Mouse (Mus musculus): ENCODE measurements around the gene Apol6. TPM values are rescaled to one million over a fixed set of nuclear protein-coding genes. Genes with fewer than 3 reads are reported as not detected.

Gene Apol6
- polyA plus RNA-seq, 1 experiment: 0.10 TPM

DNA sequence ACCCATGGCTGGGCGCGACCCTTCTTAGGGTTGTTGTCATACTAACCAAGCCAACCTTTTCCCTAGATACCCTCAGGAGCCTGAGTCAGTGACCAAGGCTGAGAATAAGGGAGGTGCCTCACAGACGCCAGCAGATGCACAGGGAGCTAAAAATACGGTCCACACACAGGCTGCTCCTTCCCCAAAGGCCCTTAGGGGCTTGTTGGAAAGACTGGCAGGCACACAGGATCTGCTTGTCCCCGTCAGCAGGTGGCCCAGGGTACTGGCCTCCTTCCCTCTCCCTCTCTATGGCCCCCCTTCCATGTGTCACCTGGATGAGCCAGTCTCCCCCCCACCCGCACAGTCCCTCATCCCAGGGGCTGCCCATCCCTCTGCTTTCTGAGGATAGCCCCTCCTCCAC lies 16.9 kb upstream of the Apol6 start:
- Histone ChIP-seq H3K4me3 (ENCODE audit: insufficient read depth, low read length) (no peak overlapping the region), H3K27ac (ENCODE audit: insufficient read depth, low read length) (no peak overlapping the region), H3K4me1 (ENCODE audit: control insufficient read depth, insufficient read depth, low read length) (no peaks in the 10 kb centered on the region)
- TF ChIP-seq POLR2A (IDR thresholded peaks at IDR 0.05; ENCODE audit: extremely low read depth, insufficient read depth, low read length): no peak
- no peak for TF ChIP-seq CTCF (IDR thresholded peaks at IDR 0.05; ENCODE audit: extremely low read depth, insufficient read depth, low read length)

DNA sequence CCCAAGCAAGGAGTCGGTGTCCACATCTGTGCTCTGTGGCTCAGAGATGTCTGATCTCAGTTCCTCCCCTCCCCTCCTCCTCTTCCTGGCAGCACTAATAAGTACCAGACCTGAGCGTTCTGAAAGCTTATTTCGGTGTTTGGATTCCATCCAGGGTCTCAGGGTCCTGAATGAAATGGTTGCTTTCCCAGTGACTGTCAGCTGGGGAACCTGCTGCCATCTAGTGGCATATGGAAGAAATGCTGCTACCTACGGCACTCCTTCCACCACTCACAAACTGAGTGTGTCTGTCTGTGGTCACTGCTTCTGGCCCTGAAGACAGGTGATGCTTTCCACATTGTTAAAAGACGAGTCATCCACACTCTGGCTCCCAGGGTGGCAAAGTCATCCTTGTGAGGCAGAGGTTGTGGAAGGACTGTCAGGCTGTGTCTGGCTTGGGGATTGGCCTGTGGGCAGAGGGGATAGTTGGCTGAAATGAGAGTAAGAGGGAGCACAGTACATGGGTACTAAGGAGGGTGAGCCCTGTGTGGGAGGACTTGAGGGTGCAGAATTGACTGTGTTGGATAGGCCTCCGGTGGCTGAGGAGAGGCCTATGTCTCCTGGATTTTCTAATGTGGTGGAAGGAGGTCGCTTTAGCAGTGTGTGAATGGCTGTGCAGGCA lies 15.1 kb upstream of the Apol6 start:
- Histone ChIP-seq H3K4me3 (ENCODE audit: insufficient read depth, low read length) (no peak overlapping the region), H3K27ac (ENCODE audit: insufficient read depth, low read length) (no peak overlapping the region), H3K4me1 (ENCODE audit: control insufficient read depth, insufficient read depth, low read length) (no peaks in the 10 kb centered on the region)
- TF ChIP-seq POLR2A (IDR thresholded peaks at IDR 0.05; ENCODE audit: extremely low read depth, insufficient read depth, low read length): no peak
- TF ChIP-seq CTCF (IDR thresholded peaks at IDR 0.05; ENCODE audit: extremely low read depth, insufficient read depth, low read length): peak; percentile 89

DNA sequence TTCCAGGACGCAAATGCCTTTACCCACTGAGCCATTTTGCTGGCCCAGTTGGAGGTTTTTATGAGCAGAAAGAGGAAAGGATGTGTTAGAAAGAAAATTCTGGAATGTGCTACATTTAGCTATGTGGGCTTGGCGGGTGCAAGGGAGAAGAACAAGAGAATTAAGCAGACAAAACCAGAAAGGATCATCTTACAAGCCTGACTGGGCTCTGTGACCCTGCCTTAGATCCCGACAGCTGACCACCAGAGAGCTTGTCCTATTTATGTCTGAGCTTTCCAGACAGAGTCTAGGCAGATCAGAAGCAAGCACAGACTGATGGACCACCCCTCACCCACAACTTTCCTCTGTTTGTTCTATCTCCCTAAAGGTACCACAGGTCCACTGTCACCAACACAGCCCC lies 13.3 kb upstream of the Apol6 start:
- TF ChIP-seq POLR2A (IDR thresholded peaks at IDR 0.05; ENCODE audit: extremely low read depth, insufficient read depth, low read length): no peak
- no peak for TF ChIP-seq CTCF (IDR thresholded peaks at IDR 0.05; ENCODE audit: extremely low read depth, insufficient read depth, low read length)
- Histone ChIP-seq H3K27ac (ENCODE audit: insufficient read depth, low read length) (no peak overlapping the region), H3K4me3 (ENCODE audit: insufficient read depth, low read length) (no peak overlapping the region), H3K4me1 (ENCODE audit: control insufficient read depth, insufficient read depth, low read length) (no peaks in the 10 kb centered on the region)

DNA sequence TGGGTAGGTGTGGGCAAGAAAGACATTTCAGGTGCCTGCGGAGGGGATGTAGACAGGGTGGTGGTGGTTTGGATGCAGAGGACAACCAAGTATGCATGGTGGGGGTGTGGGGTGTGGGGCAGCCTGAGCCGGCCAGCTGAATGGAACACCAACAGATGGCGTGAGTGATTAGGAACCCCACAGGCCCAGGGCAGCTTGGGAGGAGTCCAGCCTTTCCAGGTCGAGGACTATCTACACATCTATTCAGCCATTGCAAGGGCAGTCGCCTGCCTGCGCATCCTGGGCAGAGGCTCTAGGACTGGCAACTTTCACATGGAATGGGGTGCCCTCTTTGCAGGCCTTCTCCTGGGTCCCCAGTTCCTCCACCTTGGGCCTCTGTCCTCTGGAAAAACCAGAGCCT lies 10.0 kb upstream of the Apol6 start:
- Histone ChIP-seq H3K27ac (ENCODE audit: insufficient read depth, low read length) (no peak overlapping the region), H3K4me1 (ENCODE audit: control insufficient read depth, insufficient read depth, low read length) (peaks cover 5% of the 10 kb centered on the region; the same call in 1 of the 2 replicates), H3K4me3 (ENCODE audit: insufficient read depth, low read length) (no peak overlapping the region)
- no peak for TF ChIP-seq POLR2A (IDR thresholded peaks at IDR 0.05; ENCODE audit: extremely low read depth, insufficient read depth, low read length)
- no peak for TF ChIP-seq CTCF (IDR thresholded peaks at IDR 0.05; ENCODE audit: extremely low read depth, insufficient read depth, low read length)

DNA sequence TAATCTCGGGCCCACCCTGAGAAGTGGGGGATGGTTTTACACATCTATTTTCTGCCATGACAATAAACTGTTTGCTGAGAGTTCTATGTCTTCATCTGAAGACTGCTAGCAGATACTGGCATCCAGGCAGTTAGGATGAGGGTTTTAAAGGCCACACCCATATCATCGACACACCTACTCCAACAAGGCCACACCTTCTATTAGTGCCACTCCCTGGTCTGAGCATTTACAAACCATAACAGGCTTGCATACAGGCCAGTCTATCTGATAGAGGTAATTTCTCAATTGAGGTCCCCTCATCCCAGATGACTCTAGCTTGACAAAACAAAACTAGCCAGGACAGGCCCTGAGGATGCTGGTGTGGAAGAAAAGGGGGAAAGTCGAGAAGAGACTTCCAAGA lies 8.9 kb upstream of the Apol6 start:
- Histone ChIP-seq H3K27ac (ENCODE audit: insufficient read depth, low read length) (no peak overlapping the region), H3K4me1 (ENCODE audit: control insufficient read depth, insufficient read depth, low read length) (peaks cover 5% of the 10 kb centered on the region; the same call in 1 of the 2 replicates), H3K4me3 (ENCODE audit: insufficient read depth, low read length) (no peak overlapping the region)
- TF ChIP-seq POLR2A (IDR thresholded peaks at IDR 0.05; ENCODE audit: extremely low read depth, insufficient read depth, low read length) (no peak), CTCF (IDR thresholded peaks at IDR 0.05; ENCODE audit: extremely low read depth, insufficient read depth, low read length) (no peak)

DNA sequence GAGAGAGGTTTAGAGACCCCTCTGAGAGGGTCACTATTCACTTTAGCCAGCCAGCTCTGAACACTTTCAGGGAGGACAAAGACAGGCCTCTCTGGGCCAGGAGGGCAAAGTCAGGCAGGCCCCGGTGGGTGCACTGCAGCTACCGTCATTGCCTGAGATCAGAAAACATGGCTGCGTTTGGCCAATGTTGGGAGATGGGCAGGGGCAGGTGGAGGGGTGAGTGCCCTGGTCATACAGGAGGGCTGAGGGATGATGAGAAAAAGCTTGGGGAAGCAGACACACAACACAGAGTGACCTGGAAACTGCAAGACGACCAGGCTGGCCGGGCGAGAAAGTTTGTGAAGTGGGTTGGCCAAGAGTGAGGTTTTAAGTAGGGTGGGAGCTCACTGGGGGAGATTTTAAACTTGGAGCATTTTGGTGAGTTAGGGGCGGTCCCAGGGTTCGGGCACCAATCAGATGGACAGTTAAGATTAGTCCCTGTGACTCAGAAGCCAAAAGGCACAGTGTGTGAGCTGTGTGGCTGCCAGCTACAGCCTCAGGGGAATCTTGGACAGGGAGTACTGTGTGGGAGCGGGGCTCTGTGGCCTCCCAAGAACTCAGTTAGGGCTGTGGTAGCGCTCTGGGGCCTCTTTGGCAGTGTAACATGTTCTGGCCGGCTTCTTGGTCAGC lies 8.1 kb upstream of the Apol6 start:
- H3K4me3 ChIP-seq (ENCODE audit: insufficient read depth, low read length): no peak overlapping the region
- TF ChIP-seq POLR2A (IDR thresholded peaks at IDR 0.05; ENCODE audit: extremely low read depth, insufficient read depth, low read length): no peak
- TF ChIP-seq CTCF (IDR thresholded peaks at IDR 0.05; ENCODE audit: extremely low read depth, insufficient read depth, low read length): no peak
- peak overlapping the region; percentile 83; the same call in 1 of the 2 replicates for H3K27ac ChIP-seq (ENCODE audit: insufficient read depth, low read length)
- H3K4me1 ChIP-seq (ENCODE audit: control insufficient read depth, insufficient read depth, low read length): peaks cover 5% of the 10 kb centered on the region; the same call in 1 of the 2 replicates

DNA sequence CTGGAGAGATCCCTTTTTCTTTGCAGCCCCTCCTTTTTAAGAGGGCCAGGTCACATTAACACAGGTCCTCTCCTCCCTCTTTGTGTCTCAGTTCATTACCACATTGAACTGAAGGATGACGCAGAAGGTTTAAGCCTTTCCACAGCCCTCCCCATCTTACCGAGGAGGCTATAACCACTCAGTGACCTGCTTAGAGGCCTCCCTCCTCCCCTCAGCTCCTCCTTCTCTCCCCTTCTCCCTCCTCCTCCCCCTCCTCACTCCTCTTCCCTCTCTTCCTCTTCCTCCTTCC lies 7.6 kb upstream of the Apol6 start:
- peak overlapping the region; percentile 83 for H3K27ac ChIP-seq (ENCODE audit: insufficient read depth, low read length)
- TF ChIP-seq CTCF (IDR thresholded peaks at IDR 0.05; ENCODE audit: extremely low read depth, insufficient read depth, low read length) (no peak), POLR2A (IDR thresholded peaks at IDR 0.05; ENCODE audit: extremely low read depth, insufficient read depth, low read length) (no peak)

DNA sequence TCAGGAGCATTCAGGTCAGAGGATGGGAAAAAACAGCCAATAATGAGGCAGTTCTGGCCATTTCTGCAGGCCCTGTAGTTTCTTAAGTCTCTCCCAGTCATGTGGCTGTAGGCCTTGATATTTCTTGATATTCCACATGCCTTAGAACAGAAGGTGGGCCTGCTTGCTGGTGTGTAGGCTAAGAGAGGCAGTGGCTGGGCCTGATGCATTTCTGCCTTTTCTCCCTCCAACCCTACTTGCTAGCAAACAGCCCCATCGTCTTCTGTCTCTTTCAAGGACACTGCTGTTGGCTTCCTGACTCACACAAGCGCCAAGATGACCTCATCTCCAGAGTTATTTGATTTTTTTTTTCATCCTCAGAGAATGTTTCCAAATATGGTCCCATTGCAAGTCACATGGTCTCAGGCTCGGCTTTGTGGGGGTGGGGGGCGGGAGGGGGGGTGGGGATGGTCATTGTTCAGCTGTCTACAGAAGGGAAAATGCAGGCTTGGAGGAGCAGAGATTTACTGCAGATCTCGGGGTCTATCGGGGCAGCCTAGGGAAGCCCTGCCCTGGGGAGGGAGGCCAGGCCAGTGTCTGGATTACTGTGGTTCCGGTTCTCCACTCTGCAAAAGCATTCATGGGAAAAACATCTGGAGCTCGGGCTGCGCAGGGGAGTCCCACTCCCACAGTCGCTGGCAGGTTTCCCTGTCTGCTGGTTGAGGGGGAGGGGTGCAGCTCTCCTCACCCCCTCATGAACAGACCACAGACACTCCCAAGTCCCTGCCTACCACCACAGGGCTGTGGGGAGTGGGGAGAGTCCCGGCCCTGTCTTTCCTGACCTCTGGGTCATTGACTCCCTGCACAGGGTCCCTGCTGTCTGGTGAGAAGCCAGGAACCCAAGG lies 7.0 kb upstream of the Apol6 start:
- TF ChIP-seq POLR2A (IDR thresholded peaks at IDR 0.05; ENCODE audit: extremely low read depth, insufficient read depth, low read length) (no peak), CTCF (IDR thresholded peaks at IDR 0.05; ENCODE audit: extremely low read depth, insufficient read depth, low read length) (no peak)
- peak overlapping the region; percentile 83 for H3K27ac ChIP-seq (ENCODE audit: insufficient read depth, low read length)
- H3K4me3 ChIP-seq (ENCODE audit: insufficient read depth, low read length): no peak overlapping the region
- peaks cover 5% of the 10 kb centered on the region; the same call in 1 of the 2 replicates for H3K4me1 ChIP-seq (ENCODE audit: control insufficient read depth, insufficient read depth, low read length)

More for the DNA sequence above, 7.6 kb upstream of the Apol6 start:
- H3K4me3 ChIP-seq (ENCODE audit: insufficient read depth, low read length): no peak overlapping the region
- peaks cover 5% of the 10 kb centered on the region; the same call in 1 of the 2 replicates for H3K4me1 ChIP-seq (ENCODE audit: control insufficient read depth, insufficient read depth, low read length)

DNA sequence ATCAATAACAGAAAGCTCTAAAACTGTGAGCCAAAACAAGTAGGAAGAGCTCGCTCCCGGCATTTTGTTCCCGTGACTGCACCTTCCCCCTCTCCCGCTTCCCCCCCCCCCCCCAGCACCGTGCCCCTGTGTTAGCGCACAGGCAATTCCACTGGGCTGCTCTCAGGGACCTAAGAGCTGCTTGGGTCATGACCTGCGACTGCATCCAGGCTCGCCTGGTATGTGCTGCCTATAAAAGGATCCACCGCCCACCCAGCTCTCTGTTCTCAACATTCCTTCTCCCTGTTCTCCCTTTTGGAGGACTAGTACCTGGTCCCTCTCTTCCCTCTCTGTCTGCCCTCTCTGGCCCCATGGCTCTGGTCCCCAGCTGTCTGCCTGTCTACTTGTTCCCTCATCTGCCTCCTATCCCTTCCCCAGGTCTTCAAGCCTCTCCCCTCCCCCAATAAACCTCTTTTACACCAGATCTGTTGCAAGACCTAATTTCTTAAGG lies 5.3 kb upstream of the Apol6 start:
- Histone ChIP-seq H3K4me1 (ENCODE audit: control insufficient read depth, insufficient read depth, low read length) (peaks cover 5% of the 10 kb centered on the region; the same call in 1 of the 2 replicates), H3K27ac (ENCODE audit: insufficient read depth, low read length) (no peak overlapping the region), H3K4me3 (ENCODE audit: insufficient read depth, low read length) (no peak overlapping the region)
- TF ChIP-seq CTCF (IDR thresholded peaks at IDR 0.05; ENCODE audit: extremely low read depth, insufficient read depth, low read length): no peak
- TF ChIP-seq POLR2A (IDR thresholded peaks at IDR 0.05; ENCODE audit: extremely low read depth, insufficient read depth, low read length): no peak

Data from cortical plate, adult 2 months (tissue).